Mouse (Mus musculus) forebrain, embryonic 11.5 days (tissue): ENCODE data around the gene Map1s. TPM values are rescaled to one million over a fixed set of nuclear protein-coding genes. Genes with fewer than 3 reads are reported as not detected.

Experiments
- ATAC-seq: fragments of 200-750 bp; cut with Nextera tagmentation; replicated peaks from 2 replicates; pipeline ENCODE4 v1.8.0; 2017; ENCODE audit warnings: moderate TSS enrichment; ENCODE audit not compliant: low FRiP score
- DNase-seq: peaks from one replicate; pipeline ENCODE4 v3.0.0-alpha.2; 2017; ENCODE audit warnings: low spot score
- H3K27ac ChIP-seq: fragments of 300-500 bp; sonication (generic); 2 replicates; pipeline ENCODE4 v1.5.1; 2014; ENCODE audit warnings: low read depth, low read length
- H3K27me3 ChIP-seq: fragments of 300-500 bp; sonication (generic); 2 replicates; pipeline ENCODE4 v1.6.1; 2014; ENCODE audit warnings: mild to moderate bottlenecking, low read length, mixed read lengths; ENCODE audit not compliant: control insufficient read depth, insufficient read depth
- H3K36me3 ChIP-seq: fragments of 300-500 bp; sonication (generic); 2 replicates; pipeline ENCODE4 v1.6.1; 2014; ENCODE audit warnings: mild to moderate bottlenecking, low read length, moderate library complexity, mixed read lengths; ENCODE audit not compliant: control insufficient read depth, insufficient read depth
- H3K4me1 ChIP-seq: fragments of 300-500 bp; sonication (generic); replicated peaks from 2 replicates; pipeline ENCODE4 v1.6.1; 2014; ENCODE audit warnings: low read length, mixed read lengths; ENCODE audit not compliant: control insufficient read depth, insufficient read depth
- H3K4me2 ChIP-seq: fragments of 300-500 bp; sonication (generic); 2 replicates; pipeline ENCODE4 v1.6.1; 2014; ENCODE audit warnings: low read depth, mild to moderate bottlenecking, low read length, moderate library complexity, mixed read lengths; ENCODE audit not compliant: severe bottlenecking
- H3K4me3 ChIP-seq: fragments of 300-500 bp; sonication (generic); 2 replicates; pipeline ENCODE4 v1.5.1; 2014; ENCODE audit warnings: low read depth, low read length
- H3K9ac ChIP-seq: fragments of 300-500 bp; sonication (generic); 2 replicates; pipeline ENCODE4 v1.6.1; 2014; ENCODE audit warnings: low read length
- H3K9me3 ChIP-seq: fragments of 300-500 bp; sonication (generic); 2 replicates; pipeline ENCODE4 v1.6.1; 2016; ENCODE audit warnings: low read length, mixed read lengths; ENCODE audit not compliant: control insufficient read depth
- WGBS: fragments of 180-500 bp; shearing (Covaris S2); extraction: QIAGEN DNeasy Blood & Tissue Kit; methylation state at CpG from one replicate; pipeline ENCODE4 v1.1.7; 2014; 5-methylcytosine and 5-hydroxymethylcytosine counted together
- polyA plus RNA-seq: library from polyadenylated mRNA; unstranded; fragments of >200 nt; fragmentation: Nextera tagmentation; extraction: Ambion mirVana; gene quantifications from 2 replicates; pipeline ENCODE4 v1.2.1, GENCODE M21; 2014

Gene Map1s
- polyA plus RNA-seq, 1 experiment from 2014 or later: 59.9 TPM

- DNase-seq (peak; percentile 100), ATAC-seq (peak; percentile 87)
- H3K9me3 ChIP-seq: no peaks in the 10 kb centered on the region
- peak overlapping the region; percentile 79 for H3K9ac ChIP-seq
- peak overlapping the region; percentile 96 for H3K27ac ChIP-seq
- H3K4me3 ChIP-seq: peak overlapping the region; percentile 54
- under 1% methylated on average over 46 of the region's 46 CpGs for WGBS
- H3K36me3 ChIP-seq: no peaks in the 10 kb centered on the region
- H3K4me2 ChIP-seq: peak overlapping the region; percentile 97
- peaks cover 7% of the 10 kb centered on the region for H3K27me3 ChIP-seq
- peaks cover 28% of the 10 kb centered on the region for H3K4me1 ChIP-seq
Measured at GRCm38 (mm10) chr8:70865350-70866000, 40.3 kb upstream of the Map1s start.

- Histone ChIP-seq H3K4me2 (peak overlapping the region; percentile 97), H3K9me3 (no peaks in the 10 kb centered on the region), H3K4me3 (peak overlapping the region; percentile 17), H3K36me3 (no peaks in the 10 kb centered on the region), H3K27ac (peak overlapping the region; percentile 96), H3K27me3 (peaks cover 7% of the 10 kb centered on the region), H3K9ac (peak overlapping the region; percentile 48), H3K4me1 (peaks cover 28% of the 10 kb centered on the region)
- no peak for DNase-seq
- WGBS: 10% methylated on average over 12 of the region's 12 CpGs
- no peak; the same call in 1 of the 2 replicates for ATAC-seq
Measured at GRCm38 (mm10) chr8:70866001-70866520, 39.7 kb upstream of the Map1s start.

- DNase-seq: no peak
- peaks cover 28% of the 10 kb centered on the region for H3K4me1 ChIP-seq
- H3K27ac ChIP-seq: peak overlapping the region; percentile 96; the same call in 1 of the 2 replicates
- WGBS: 89% methylated on average over 7 of the region's 7 CpGs
- H3K9ac ChIP-seq: no peak overlapping the region
- peaks cover 7% of the 10 kb centered on the region for H3K27me3 ChIP-seq
- no peak for ATAC-seq
- H3K36me3 ChIP-seq: no peaks in the 10 kb centered on the region
- H3K9me3 ChIP-seq: no peaks in the 10 kb centered on the region
- no peak overlapping the region for H3K4me3 ChIP-seq
- H3K4me2 ChIP-seq: no peak overlapping the region; the same call in 1 of the 2 replicates
Measured at GRCm38 (mm10) chr8:70866566-70866965, 39.2 kb upstream of the Map1s start.

GRCm38 (mm10) chr8:70868559-70869198 is 37.1 kb upstream of the Map1s start:
- Histone ChIP-seq H3K36me3 (no peaks in the 10 kb centered on the region), H3K9me3 (no peaks in the 10 kb centered on the region), H3K27me3 (no peaks in the 10 kb centered on the region), H3K4me1 (peaks cover 28% of the 10 kb centered on the region), H3K9ac (peak overlapping the region; percentile 35), H3K4me2 (peak overlapping the region; percentile 26; the same call in 1 of the 2 replicates), H3K4me3 (peak overlapping the region; percentile 4; the same call in 1 of the 2 replicates), H3K27ac (0 out of 2 replicates have a peak overlapping the region, but pooled peaks have one; percentile 0)
- WGBS: 14% methylated on average over 40 of the region's 40 CpGs
- peak; percentile 75 for DNase-seq
- no peak for ATAC-seq

- H3K4me1 ChIP-seq: peaks cover 24% of the 10 kb centered on the region
- H3K36me3 ChIP-seq: no peaks in the 10 kb centered on the region
- no peaks in the 10 kb centered on the region for H3K9me3 ChIP-seq
- peak overlapping the region; percentile 26; the same call in 1 of the 2 replicates for H3K4me2 ChIP-seq
- DNase-seq (no peak), ATAC-seq (no peak)
- 31% methylated on average over 5 of the region's 5 CpGs for WGBS
- peak overlapping the region; percentile 35 for H3K9ac ChIP-seq
- no peaks in the 10 kb centered on the region for H3K27me3 ChIP-seq
- H3K4me3 ChIP-seq: no peak overlapping the region; the same call in 1 of the 2 replicates
- H3K27ac ChIP-seq: 0 out of 2 replicates have a peak overlapping the region, but pooled peaks have one; percentile 0
Measured at GRCm38 (mm10) chr8:70869199-70869571, 36.5 kb upstream of the Map1s start.

- H3K4me3 ChIP-seq: no peak overlapping the region
- H3K9ac ChIP-seq: 0 out of 2 replicates have a peak overlapping the region, but pooled peaks have one; percentile 4
- H3K9me3 ChIP-seq: no peaks in the 10 kb centered on the region
- ATAC-seq (no peak), DNase-seq (peak; percentile 80)
- H3K27me3 ChIP-seq: no peaks in the 10 kb centered on the region
- H3K36me3 ChIP-seq: no peaks in the 10 kb centered on the region
- no peak overlapping the region for H3K27ac ChIP-seq
- H3K4me1 ChIP-seq: peaks cover 20% of the 10 kb centered on the region
- 46% methylated on average over 16 of the region's 16 CpGs for WGBS
- H3K4me2 ChIP-seq: no peak overlapping the region
Measured at GRCm38 (mm10) chr8:70869601-70870041, 36.1 kb upstream of the Map1s start.

- no peak overlapping the region for H3K9ac ChIP-seq
- H3K27ac ChIP-seq: no peak overlapping the region
- WGBS: 87% methylated on average over 5 of the region's 5 CpGs
- H3K27me3 ChIP-seq: no peaks in the 10 kb centered on the region
- ATAC-seq (no peak), DNase-seq (no peak)
- no peak overlapping the region for H3K4me3 ChIP-seq
- no peak overlapping the region for H3K4me2 ChIP-seq
- H3K4me1 ChIP-seq: peaks cover 11% of the 10 kb centered on the region; the same call in 1 of the 2 replicates
- no peaks in the 10 kb centered on the region for H3K9me3 ChIP-seq
- no peaks in the 10 kb centered on the region for H3K36me3 ChIP-seq
Measured at GRCm38 (mm10) chr8:70871195-70871807, 34.4 kb upstream of the Map1s start.

- H3K27ac ChIP-seq: peak overlapping the region; percentile 77; the same call in 1 of the 2 replicates
- no peaks in the 10 kb centered on the region for H3K9me3 ChIP-seq
- H3K27me3 ChIP-seq: no peaks in the 10 kb centered on the region
Measured at GRCm38 (mm10) chr8:70872643-70873363, 32.9 kb upstream of the Map1s start.

More at GRCm38 (mm10) chr8:70872643-70873363, 32.9 kb upstream of the Map1s start:
- Histone ChIP-seq H3K4me1 (peaks cover 9% of the 10 kb centered on the region; the same call in 1 of the 2 replicates), H3K4me3 (peak overlapping the region; percentile 72), H3K4me2 (peak overlapping the region; percentile 90), H3K36me3 (no peaks in the 10 kb centered on the region), H3K9ac (peak overlapping the region; percentile 68)
- WGBS: 9% methylated on average over 28 of the region's 31 CpGs
- ATAC-seq (no peak), DNase-seq (no peak)
